Mouse (Mus musculus) right cerebral cortex, adult 2 months (tissue): Measurements from ENCODE around the gene Txlna.

Experiments used
- DNase-seq, 2 experiments: peaks; one replicate each; pipeline ENCODE4 v3.0.0; 2021 to 2022; ENCODE audit warnings: low spot score in 2 of 2

Txlna gene

DNA sequence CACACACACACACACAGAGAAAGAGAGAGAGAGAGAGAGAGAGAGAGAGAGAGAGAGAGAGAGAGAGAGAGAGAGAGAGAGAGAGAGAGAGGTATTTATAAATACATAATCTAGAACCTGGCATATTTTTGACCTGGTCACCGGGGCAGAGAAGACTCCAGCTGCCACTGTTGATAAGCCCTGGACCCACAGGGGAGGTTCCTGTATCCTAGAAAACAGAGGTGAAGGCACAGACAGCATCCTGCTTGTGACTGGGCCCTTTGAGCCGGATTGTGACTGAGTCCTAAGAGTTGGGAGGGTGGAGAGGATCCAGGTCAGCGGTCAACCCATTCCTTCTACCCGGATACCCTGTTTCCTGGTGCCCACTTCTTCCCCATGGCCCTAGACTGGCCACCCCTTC, 52.0 kb downstream of the Txlna start:
- DNase-seq: no peak

DNA sequence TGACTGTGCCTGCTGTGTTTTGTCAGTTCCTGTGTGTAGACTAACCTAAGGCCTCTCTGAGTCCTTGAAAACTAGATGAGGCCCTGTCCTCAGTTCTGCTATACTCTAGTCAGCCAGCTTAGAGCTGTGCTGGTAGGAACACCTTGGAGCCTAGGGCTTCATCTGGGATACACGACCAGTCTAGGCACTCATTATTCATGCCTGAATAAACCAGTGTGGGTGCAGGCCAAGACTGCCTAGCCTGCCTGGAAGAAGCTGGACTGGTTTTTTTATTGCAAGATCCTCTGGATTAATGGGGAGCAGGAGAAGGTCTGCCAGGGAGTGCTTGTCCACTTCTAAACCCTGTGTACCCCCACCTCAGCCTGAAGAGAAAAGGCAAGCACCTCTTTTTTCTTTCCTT, 53.9 kb downstream of the Txlna start:
- DNase-seq: no peak

DNA sequence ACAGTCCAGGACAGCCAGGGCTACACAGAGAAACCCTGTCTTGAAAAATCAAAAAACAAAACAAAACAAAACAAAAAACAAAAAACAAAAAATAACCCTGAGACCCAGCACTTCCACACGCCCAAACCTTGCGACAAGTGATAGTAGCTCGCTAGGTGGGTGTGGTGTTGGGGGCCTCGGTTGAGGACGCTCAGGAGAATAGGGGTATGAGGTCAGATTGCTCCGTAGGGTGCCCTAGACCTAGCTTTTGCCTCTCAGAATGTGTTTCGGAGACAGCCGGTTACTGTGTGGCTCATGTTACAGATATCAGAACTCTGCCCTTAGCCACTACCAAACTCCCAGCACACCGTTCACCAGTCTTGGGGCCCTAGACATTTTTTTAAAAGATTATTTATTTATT, 55.1 kb downstream of the Txlna start:
- DNase-seq: no peak

DNA sequence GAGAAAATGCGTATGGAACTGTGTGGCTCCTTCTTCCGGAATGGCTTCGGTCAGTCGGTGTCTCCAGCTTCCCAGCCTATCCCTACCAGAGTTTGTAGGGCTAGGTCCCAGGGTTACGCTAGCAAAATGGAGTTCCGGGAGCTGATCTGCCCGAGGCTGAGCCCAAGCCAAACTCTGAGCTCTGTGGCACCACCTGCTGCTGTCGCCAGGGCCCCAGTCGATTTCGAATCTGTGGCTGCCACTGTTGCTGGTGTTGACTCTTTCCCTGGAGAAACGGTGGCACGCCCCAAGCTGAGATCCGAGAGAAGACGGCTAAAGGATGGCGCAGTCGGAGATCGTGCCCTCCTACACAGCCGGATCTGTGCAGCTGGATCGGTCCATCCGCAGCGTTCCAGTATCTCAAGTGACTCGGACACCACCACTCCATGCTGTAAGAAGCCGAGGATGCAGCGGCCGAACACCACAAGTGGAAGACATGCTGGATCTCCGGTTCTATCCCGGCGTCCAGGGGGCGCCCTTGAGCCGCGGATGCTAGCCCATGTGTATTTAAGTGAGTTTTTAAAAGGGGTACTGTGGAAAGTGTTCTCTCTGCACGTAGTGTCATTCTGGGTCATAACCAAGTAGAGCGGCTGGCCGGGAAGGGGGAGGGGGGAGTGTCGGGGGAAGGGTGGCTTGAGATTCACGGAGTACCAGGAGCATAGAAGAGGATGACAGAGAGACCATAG, 55.8 kb downstream of the Txlna start:
- peak; percentile 80 to 91 for DNase-seq

DNA sequence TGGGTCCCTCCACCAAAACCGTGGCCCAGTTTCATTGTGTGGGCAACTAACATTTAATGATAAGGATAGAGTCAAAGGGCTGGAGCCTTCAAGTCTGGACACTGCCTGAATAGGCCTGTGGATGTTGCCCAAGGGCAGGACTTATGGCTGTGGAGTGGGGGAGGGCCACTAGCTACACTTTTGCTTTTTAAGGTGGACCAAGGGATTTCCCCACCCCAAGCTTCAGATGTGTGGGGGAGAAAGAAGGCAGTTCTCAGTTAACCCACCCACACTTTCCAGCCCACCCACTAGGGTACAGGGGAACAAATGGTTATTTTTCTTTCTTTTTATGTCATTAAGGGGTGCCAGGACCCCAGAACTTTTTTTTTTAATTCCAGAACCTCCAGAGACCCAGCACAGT, 56.5 kb downstream of the Txlna start:
- no peak for DNase-seq

DNA sequence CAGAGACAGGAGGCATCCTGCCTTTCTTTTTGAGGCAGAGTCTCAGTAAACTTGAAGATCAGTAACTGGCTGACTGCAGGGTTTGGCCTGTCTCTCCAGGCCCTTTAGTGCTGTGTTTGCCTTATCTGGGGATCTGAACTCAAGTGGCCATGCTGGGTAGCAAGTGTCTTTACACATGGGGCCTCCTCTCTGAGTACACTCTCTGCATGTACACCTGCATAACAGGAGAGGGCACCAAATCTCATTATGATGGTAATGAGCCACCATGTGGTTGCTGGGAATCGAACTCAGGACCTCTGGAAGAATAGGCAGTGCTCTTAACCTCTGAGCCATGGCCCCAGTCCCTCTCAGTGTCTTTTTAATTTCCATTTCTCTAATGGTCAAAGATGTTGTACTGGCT, 58.6 kb downstream of the Txlna start:
- no peak for DNase-seq

DNA sequence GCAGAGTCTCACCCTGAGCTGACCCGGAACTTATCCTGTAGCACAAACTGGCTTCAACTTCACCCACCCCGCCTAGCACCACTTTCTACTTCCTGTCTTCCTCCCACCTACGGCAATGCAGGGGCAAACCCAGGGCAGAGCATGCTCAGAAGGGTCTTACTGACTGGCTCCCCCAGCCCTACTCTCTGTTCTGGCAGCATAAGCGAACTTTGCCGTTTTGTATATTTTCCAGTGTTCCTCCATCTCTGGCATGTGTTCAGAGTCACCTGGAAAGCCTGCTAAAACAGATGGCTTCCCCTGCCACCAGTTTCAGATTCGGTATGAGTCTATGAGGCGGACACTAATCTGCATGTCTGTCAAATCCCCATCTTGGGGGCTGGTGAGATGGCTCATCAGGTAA, 60.5 kb downstream of the Txlna start:
- DNase-seq: no peak

DNA sequence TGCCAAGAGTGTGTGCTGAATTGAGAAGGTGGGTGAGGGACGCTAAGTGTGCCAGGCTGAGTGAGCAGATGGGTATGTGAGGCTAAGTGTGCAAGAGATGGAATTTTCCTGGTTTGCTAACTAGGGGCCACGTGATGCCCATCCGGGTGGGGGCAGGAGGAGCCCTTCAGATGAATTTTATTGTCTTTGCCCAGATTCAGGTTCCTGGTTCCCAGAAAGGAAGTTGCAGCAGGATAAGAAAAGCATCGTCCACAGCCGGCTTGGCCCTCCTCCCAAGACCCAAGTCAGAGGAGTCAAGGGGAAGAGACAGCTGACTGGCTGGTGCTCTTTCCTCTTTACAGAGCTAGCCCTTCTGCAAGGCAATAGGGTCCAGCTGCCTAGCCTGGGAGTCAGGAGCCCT, 62.4 kb downstream of the Txlna start, which contains the start of gene Fam167b:
Gene Fam167b, minus strand, starts transcription at position 84 of the 400 bp plus-strand sequence.
- DNase-seq: no peak

DNA sequence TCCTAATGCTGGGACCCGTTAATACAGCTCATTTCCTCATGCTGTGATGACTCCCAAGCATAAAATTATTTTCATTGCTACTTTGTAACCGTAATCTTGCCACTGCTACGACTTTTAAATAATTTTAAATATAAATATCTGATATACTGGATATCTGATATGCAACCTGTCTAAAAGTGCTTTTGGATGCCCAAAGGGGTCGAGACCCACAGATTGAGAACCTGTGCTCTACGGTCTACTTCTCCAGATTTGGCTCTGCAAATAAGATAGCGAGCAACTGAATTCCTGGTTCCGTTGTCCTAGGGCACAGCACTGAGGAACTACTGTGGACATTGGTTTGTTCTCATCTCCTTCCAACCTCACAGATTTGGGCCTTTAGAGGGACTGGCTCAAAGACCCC, 63.2 kb downstream of the Txlna start:
- no peak for DNase-seq

DNA sequence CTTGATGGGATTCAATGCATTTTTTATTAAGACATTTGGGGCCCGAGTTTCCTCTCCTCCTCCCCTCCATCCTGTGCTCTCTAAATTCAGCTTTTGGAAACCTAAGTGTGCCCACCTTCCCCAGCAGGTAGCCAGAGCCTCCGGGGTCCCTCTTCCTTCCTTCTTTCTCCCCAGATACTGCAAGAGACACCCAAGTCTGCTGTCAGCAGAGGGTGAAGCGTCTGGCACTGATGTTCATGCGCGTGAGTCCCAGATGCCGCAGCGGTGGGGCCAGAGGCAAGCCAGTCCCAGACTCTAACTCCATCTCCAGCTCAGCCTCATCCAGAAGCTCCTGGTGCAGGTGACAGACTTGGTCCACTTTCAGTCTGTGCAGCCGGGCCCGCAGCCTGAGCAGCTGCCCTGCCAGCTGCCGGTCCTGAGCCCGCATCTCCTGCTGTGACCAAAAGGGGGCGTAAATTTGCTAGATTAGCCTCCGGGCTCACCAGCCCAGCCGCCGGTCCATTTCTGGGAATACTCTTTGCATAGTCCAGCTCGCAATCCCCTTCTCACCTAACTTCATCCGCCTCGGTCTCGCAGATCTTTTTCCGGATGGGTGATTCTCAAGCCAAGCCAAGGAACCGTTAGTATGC, 63.9 kb downstream of the Txlna start:
- DNase-seq: peak; percentile 44 to 46
